Comparison of ENCODE assay signal across 1 mouse cellular context in genomic region chr7:103844525-103845325, GRCm38 (mm10).
TF ChIP-seq lines count a peak whose summit lies in the region.

No protein-coding gene starts in this region.

TF ChIP-seq in MEL, 35 proteins besides CTCF, POLR2A, EP300 and RAD21:
- TF ChIP-seq NRF1 (IDR thresholded peaks at IDR 0.05; ENCODE audit: insufficient read depth, low read depth, low read length, poor library complexity, severe bottlenecking) (no peak), KAT2A (conservative IDR thresholded peaks at IDR 0.05; ENCODE audit: low read depth, low read length) (no peak), JUND (IDR thresholded peaks at IDR 0.05; ENCODE audit: low read depth, low read length) (no peak), UBTF (IDR thresholded peaks at IDR 0.05; ENCODE audit: borderline replicate concordance, insufficient read depth, low read depth, low read length) (no peak), RCOR1 (IDR thresholded peaks at IDR 0.05; ENCODE audit: low read depth, low read length) (0 out of 2 replicates have a peak, but pooled peaks have one; percentile 10), GATA1 (IDR thresholded peaks at IDR 0.05; ENCODE audit: low read depth, low read length) (no peak), ZNF384 (IDR thresholded peaks at IDR 0.05; ENCODE audit: low read depth, low read length) (0 out of 2 replicates have a peak, but pooled peaks have one; percentile 37), USF1 (IDR thresholded peaks at IDR 0.05; ENCODE audit: low read depth, low read length) (no peak), TBP (IDR thresholded peaks at IDR 0.05; ENCODE audit: low read depth, low read length) (no peak), MAX (IDR thresholded peaks at IDR 0.05; ENCODE audit: low read length) (no peak), ZKSCAN1 (IDR thresholded peaks at IDR 0.05; ENCODE audit: low read depth, low read length) (no peak), NELFE (IDR thresholded peaks at IDR 0.05; ENCODE audit: low read depth, low read length) (no peak)
